Mouse (Mus musculus) forebrain, postnatal 0 days (tissue): ENCODE measurements around the gene U2af1l4. TPM values are rescaled to one million over a fixed set of nuclear protein-coding genes. Genes with fewer than 3 reads are reported as not detected.

Source experiments
- ATAC-seq: fragments of 200-750 bp; cut with Nextera tagmentation; 2 replicates; pipeline ENCODE4 v1.8.0; 2017; ENCODE audit warnings: mild to moderate bottlenecking, moderate library complexity
- DNase-seq: peaks from one replicate; pipeline ENCODE4 v3.0.0-alpha.2; 2015
- H3K27ac ChIP-seq: fragments of 300-500 bp; sonication (generic); 2 replicates; pipeline ENCODE4 v1.5.1; 2014; ENCODE audit warnings: low read depth, mild to moderate bottlenecking, antibody characterized with exemption, low read length, moderate library complexity, mixed read lengths
- H3K27me3 ChIP-seq: fragments of 300-500 bp; sonication (generic); 2 replicates; pipeline ENCODE4 v1.6.1; 2014; ENCODE audit warnings: mild to moderate bottlenecking, low read length, mixed read lengths; ENCODE audit not compliant: insufficient read depth
- H3K36me3 ChIP-seq: fragments of 300-500 bp; sonication (generic); 2 replicates; pipeline ENCODE4 v1.6.1; 2014; ENCODE audit warnings: mild to moderate bottlenecking, moderate library complexity; ENCODE audit not compliant: insufficient read depth
- H3K4me1 ChIP-seq: fragments of 300-500 bp; sonication (generic); 2 replicates; pipeline ENCODE4 v1.6.1; 2014; ENCODE audit warnings: antibody characterized with exemption; ENCODE audit not compliant: insufficient read depth
- H3K4me2 ChIP-seq: fragments of 300-500 bp; sonication (generic); 2 replicates; pipeline ENCODE4 v1.6.1; 2014; ENCODE audit warnings: low read depth, mild to moderate bottlenecking, moderate library complexity
- H3K4me3 ChIP-seq: fragments of 300-500 bp; sonication (generic); 2 replicates; pipeline ENCODE4 v1.5.1; 2014; ENCODE audit warnings: low read depth, low read length, mixed read lengths
- H3K9ac ChIP-seq: fragments of 300-500 bp; sonication (generic); 2 replicates; pipeline ENCODE4 v1.6.1; 2014; ENCODE audit warnings: mild to moderate bottlenecking
- H3K9me3 ChIP-seq: fragments of 300-500 bp; sonication (generic); 2 replicates; pipeline ENCODE4 v1.6.1; 2016; ENCODE audit warnings: low read length
- CTCF ChIP-seq: sonication (generic); IDR thresholded peaks from 2 replicates; pipeline ENCODE4 v1.5.1; 2016; ENCODE audit warnings: antibody characterized with exemption, control low read depth, low read depth
- WGBS: fragments of 180-500 bp; shearing (Covaris S2); extraction: QIAGEN DNeasy Blood & Tissue Kit; methylation state at CpG from one replicate; pipeline ENCODE4 v1.1.7; 2014; 5-methylcytosine and 5-hydroxymethylcytosine counted together
- polyA plus RNA-seq: library from polyadenylated mRNA; unstranded; fragments of >200 nt; fragmentation: Nextera tagmentation; extraction: Ambion mirVana; gene quantifications from 2 replicates; pipeline ENCODE4 v1.2.1, GENCODE M21; 2015
- total RNA-seq: library from RNA; depleted of rRNA; stranded (reverse); fragments of >200 nt; gene quantifications from 2 replicates; pipeline ENCODE4 v1.2.3, GENCODE M21; 2014

The U2af1l4 gene
- total and polyA plus RNA-seq, 2 experiments from 2014 or later = 48.8 to 117 TPM

DNA sequence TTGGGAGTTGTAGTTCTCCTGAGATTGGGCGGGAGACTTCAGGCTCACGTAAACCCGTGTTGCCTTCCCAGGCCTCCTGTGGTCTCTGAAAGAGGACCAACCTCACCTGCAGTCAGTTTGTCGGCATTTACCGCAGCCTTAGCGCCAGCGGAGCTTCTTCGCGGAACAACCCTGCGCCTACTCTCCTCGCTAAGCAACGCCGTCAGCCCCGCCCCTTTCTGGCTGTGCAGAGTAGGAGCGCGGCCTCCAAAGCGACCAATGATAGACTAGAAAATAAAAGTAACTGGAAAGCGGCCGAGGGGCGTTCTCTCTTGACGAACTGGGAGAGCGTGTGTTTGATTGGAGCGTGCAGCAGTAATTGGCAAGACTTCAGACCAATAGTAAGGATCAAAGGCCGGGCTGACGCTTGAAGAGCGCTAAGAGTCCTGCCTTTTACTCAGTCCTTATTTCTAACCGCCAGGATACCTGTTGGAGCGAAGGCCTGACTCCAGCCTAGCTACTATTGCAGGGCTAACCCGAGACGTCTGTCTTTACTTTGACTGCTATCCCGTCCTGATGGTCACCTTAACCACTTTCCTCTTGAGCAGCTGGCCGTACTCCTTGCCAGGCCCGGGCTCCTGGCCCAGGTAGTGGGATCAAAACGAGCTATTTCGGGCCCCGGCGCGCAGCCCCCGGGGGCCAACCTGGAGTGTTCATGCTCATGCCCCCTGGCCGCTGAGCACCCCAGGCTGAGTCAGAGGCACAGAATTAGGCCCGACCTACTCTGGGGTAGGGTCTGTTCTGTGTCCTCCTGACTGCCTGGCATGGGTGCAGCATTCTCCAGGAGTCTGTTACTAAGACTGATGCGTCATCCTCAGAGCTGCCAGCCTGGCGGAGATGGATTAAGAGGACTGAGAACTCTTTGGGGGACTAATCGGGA is 10.7 kb upstream of the U2af1l4 start, which contains the start of the genes Hspb6 and Proser3:
TSS of gene Hspb6 (plus strand) at position 77 of the 919 bp plus-strand sequence.
TSS of gene Proser3 (minus strand) at position 198 of the 919 bp plus-strand sequence.
- TF ChIP-seq CTCF = peak; percentile 23; the same call in 1 of the 2 replicates

GRCm38 (mm10) chr7:30553021-30553589 is 10.0 kb upstream of the U2af1l4 start:
- 2% methylated on average over 23 of the region's 23 CpGs for WGBS
- H3K36me3 ChIP-seq = peaks cover 36% of the 10 kb centered on the region
- H3K27ac ChIP-seq = peak overlapping the region; percentile 73
- peaks cover 10% of the 10 kb centered on the region; the same call in 1 of the 2 replicates for H3K4me1 ChIP-seq
- ATAC-seq = no peak
- H3K4me3 ChIP-seq = peak overlapping the region; percentile 55
- no peaks in the 10 kb centered on the region for H3K9me3 ChIP-seq
- peak overlapping the region; percentile 44 for H3K9ac ChIP-seq
- H3K4me2 ChIP-seq = peak overlapping the region; percentile 75
- DNase-seq = no peak
- H3K27me3 ChIP-seq = no peaks in the 10 kb centered on the region
- no peak for TF ChIP-seq CTCF

More for the DNA sequence above, 10.7 kb upstream of the U2af1l4 start, which contains the start of the genes Hspb6 and Proser3:
- 2% methylated on average over 44 of the region's 44 CpGs for WGBS
- Histone ChIP-seq H3K36me3 (peaks cover 36% of the 10 kb centered on the region), H3K9me3 (no peaks in the 10 kb centered on the region), H3K9ac (peak within 1 kb of the TSS; percentile 53), H3K4me2 (peak within 1 kb of the TSS; percentile 75), H3K4me1 (peaks cover 10% of the 10 kb centered on the region; the same call in 1 of the 2 replicates), H3K4me3 (peak within 1 kb of the TSS; percentile 55), H3K27ac (peak within 1 kb of the TSS; percentile 93), H3K27me3 (no peaks in the 10 kb centered on the region)
- DNase-seq (peak; percentile 99), ATAC-seq (peak; percentile 97)

DNA sequence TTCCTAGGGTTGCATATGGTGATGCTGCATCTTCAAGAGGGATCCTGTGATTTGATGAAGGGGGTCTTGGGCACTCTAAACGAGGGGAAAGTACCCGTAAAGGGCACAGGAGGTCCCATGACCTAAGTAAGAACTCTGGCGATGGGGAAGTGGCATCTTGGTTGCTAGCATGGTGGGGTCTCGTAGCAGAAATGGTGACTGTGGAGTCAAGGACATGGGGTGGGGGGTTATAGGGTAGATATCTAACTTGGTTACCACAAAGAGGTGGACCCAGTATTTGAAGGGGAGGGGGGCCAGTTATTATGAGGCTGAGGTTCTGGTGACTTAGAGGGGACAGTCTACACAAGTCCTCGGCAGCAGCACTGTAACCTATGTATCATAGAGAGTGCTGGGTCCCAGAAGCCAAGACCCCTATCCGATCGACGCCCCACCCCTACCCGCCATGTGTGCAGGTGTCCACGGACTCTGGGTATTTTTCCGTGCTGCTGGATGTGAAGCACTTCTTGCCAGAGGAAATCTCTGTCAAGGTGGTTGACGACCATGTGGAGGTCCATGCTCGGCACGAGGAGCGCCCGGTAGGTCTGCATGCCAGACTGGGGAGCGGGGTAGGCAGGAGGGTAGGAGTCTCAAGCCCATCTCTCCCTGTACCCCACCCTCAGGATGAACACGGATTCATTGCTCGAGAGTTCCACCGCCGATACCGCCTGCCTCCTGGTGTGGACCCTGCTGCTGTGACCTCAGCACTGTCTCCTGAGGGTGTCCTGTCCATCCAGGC is 9.1 kb upstream of the U2af1l4 start:
- peak overlapping the region; percentile 75 for H3K4me2 ChIP-seq
- H3K9me3 ChIP-seq = no peaks in the 10 kb centered on the region
- TF ChIP-seq CTCF = no peak
- H3K4me1 ChIP-seq = peaks cover 19% of the 10 kb centered on the region; the same call in 1 of the 2 replicates
- 87% methylated on average over 22 of the region's 22 CpGs for WGBS
- ATAC-seq (no peak), DNase-seq (no peak)
- peaks cover 32% of the 10 kb centered on the region for H3K36me3 ChIP-seq
- H3K9ac ChIP-seq = peak overlapping the region; percentile 44; the same call in 1 of the 2 replicates
- no peak overlapping the region for H3K27ac ChIP-seq
- H3K27me3 ChIP-seq = no peaks in the 10 kb centered on the region
- H3K4me3 ChIP-seq = no peak overlapping the region

- H3K4me1 ChIP-seq = peaks cover 21% of the 10 kb centered on the region
- no peak overlapping the region for H3K27ac ChIP-seq
- H3K27me3 ChIP-seq = no peaks in the 10 kb centered on the region
- no peak overlapping the region for H3K4me2 ChIP-seq
- no peak overlapping the region for H3K4me3 ChIP-seq
- H3K36me3 ChIP-seq = peaks cover 27% of the 10 kb centered on the region
- DNase-seq (no peak), ATAC-seq (no peak)
- no peaks in the 10 kb centered on the region for H3K9me3 ChIP-seq
- H3K9ac ChIP-seq = no peak overlapping the region
- WGBS = 94% methylated on average over 18 of the region's 18 CpGs
- TF ChIP-seq CTCF = 0 out of 2 replicates have a peak, but pooled peaks have one; percentile 16
Observed at GRCm38 (mm10) chr7:30556894-30557536, 6.1 kb upstream of the U2af1l4 start.

DNA sequence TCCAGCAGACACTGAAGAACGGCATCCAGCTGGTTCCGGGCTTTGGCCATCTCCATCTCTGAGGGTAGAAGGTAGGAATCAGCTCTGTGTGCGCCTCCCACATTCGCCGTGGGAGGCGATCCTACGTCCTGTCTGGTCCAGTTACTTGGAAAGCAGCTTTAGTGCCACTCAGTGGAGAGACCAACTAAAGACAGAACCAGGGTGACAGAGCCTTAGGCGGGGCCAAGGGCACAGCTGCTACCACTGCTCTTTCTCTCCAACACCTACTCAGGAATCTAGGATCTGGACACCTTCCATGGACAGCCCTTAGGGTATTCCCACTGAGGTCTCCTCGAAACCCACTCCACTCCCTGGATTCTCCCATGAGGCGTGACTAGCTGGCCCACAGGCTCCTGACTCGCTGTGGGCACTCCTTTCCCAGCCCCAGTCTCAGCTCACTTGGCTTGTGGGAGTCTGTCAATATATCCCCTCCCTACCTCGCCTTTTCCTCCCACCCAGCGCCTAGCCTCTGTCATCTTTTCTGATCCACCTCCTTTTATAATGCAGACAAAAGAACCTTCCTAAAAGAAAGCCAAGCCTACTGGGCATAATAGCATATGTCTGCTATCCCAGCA is 5.1 kb upstream of the U2af1l4 start:
- 86% methylated on average over 13 of the region's 13 CpGs for WGBS
- H3K4me3 ChIP-seq = no peak overlapping the region

More for the DNA sequence above, 5.1 kb upstream of the U2af1l4 start:
- Histone ChIP-seq H3K27ac (no peak overlapping the region), H3K9me3 (no peaks in the 10 kb centered on the region), H3K9ac (0 out of 2 replicates have a peak overlapping the region, but pooled peaks have one; percentile 64), H3K36me3 (peaks cover 27% of the 10 kb centered on the region), H3K4me1 (peaks cover 16% of the 10 kb centered on the region), H3K27me3 (no peaks in the 10 kb centered on the region), H3K4me2 (no peak overlapping the region)
- DNase-seq (no peak), ATAC-seq (no peak)
- TF ChIP-seq CTCF = no peak
